Mouse (Mus musculus): ENCODE results near the gene Cdca7. TPM values are rescaled to one million over a fixed set of nuclear protein-coding genes. Genes with fewer than 3 reads are reported as not detected.
A peak's percentile ranks its signal among the peaks of the same experiment; 100 is the strongest.

Gene Cdca7
- polyA plus RNA-seq, 1 experiment from 2014 or later = 26.7 TPM

GRCm38 (mm10) chr2:72453563-72453962 lies 22.4 kb upstream of the Cdca7 start:
- no peaks in the 10 kb centered on the region for H3K36me3 ChIP-seq (ENCODE audit: control insufficient read depth, insufficient read depth, low read length)
- H3K9me3 ChIP-seq (ENCODE audit: control insufficient read depth, low read length) = no peaks in the 10 kb centered on the region
- H3K27ac ChIP-seq (replicated peaks; ENCODE audit: low read depth, low read length) = no peak overlapping the region
- H3K4me3 ChIP-seq (replicated peaks; ENCODE audit: low read depth, low read length) = no peak overlapping the region
- WGBS = 33% methylated on average over 3 of the region's 3 CpGs
- H3K4me1 ChIP-seq (ENCODE audit: control insufficient read depth, insufficient read depth, low read length) = no peaks in the 10 kb centered on the region
- DNase-seq = no peak
- ATAC-seq (ENCODE audit: low FRiP score, low TSS enrichment) = no peak
- no peak overlapping the region for H3K4me2 ChIP-seq (ENCODE audit: low read length)
- no peaks in the 10 kb centered on the region for H3K27me3 ChIP-seq (ENCODE audit: control insufficient read depth, insufficient read depth, low read length)
- no peak overlapping the region for H3K9ac ChIP-seq (replicated peaks; ENCODE audit: low read length)

GRCm38 (mm10) chr2:72456189-72456588 lies 19.8 kb upstream of the Cdca7 start:
- 80% methylated on average over 1 of the region's 1 CpGs for WGBS
- Histone ChIP-seq H3K36me3 (ENCODE audit: control insufficient read depth, insufficient read depth, low read length) (no peaks in the 10 kb centered on the region), H3K27ac (replicated peaks; ENCODE audit: low read depth, low read length) (no peak overlapping the region), H3K27me3 (ENCODE audit: control insufficient read depth, insufficient read depth, low read length) (no peaks in the 10 kb centered on the region), H3K4me3 (replicated peaks; ENCODE audit: low read depth, low read length) (no peak overlapping the region), H3K4me1 (ENCODE audit: control insufficient read depth, insufficient read depth, low read length) (no peaks in the 10 kb centered on the region), H3K9ac (replicated peaks; ENCODE audit: low read length) (no peak overlapping the region), H3K4me2 (ENCODE audit: low read length) (no peak overlapping the region), H3K9me3 (ENCODE audit: control insufficient read depth, low read length) (no peaks in the 10 kb centered on the region)
- DNase-seq (no peak), ATAC-seq (ENCODE audit: low FRiP score, low TSS enrichment) (no peak)

GRCm38 (mm10) chr2:72464376-72465014 lies 11.5 kb upstream of the Cdca7 start:
- no peaks in the 10 kb centered on the region for H3K36me3 ChIP-seq (ENCODE audit: control insufficient read depth, insufficient read depth, low read length)
- H3K9ac ChIP-seq (replicated peaks; ENCODE audit: low read length) = no peak overlapping the region
- H3K9me3 ChIP-seq (ENCODE audit: control insufficient read depth, low read length) = no peaks in the 10 kb centered on the region
- 84% methylated on average over 7 of the region's 7 CpGs for WGBS
- no peak overlapping the region for H3K27ac ChIP-seq (replicated peaks; ENCODE audit: low read depth, low read length)
- no peak overlapping the region for H3K4me2 ChIP-seq (ENCODE audit: low read length)
- ATAC-seq (ENCODE audit: low FRiP score, low TSS enrichment) (no peak), DNase-seq (no peak)
- H3K27me3 ChIP-seq (ENCODE audit: control insufficient read depth, insufficient read depth, low read length) = no peaks in the 10 kb centered on the region
- no peak overlapping the region for H3K4me3 ChIP-seq (replicated peaks; ENCODE audit: low read depth, low read length)
- no peaks in the 10 kb centered on the region for H3K4me1 ChIP-seq (ENCODE audit: control insufficient read depth, insufficient read depth, low read length)

GRCm38 (mm10) chr2:72467604-72468003 lies 8.4 kb upstream of the Cdca7 start:
- ATAC-seq (ENCODE audit: low FRiP score, low TSS enrichment) = no peak
- DNase-seq = no peak
- Histone ChIP-seq H3K36me3 (ENCODE audit: control insufficient read depth, insufficient read depth, low read length) (no peaks in the 10 kb centered on the region), H3K9me3 (ENCODE audit: control insufficient read depth, low read length) (no peaks in the 10 kb centered on the region), H3K4me1 (ENCODE audit: control insufficient read depth, insufficient read depth, low read length) (no peaks in the 10 kb centered on the region), H3K4me3 (replicated peaks; ENCODE audit: low read depth, low read length) (no peak overlapping the region), H3K9ac (replicated peaks; ENCODE audit: low read length) (no peak overlapping the region), H3K27me3 (ENCODE audit: control insufficient read depth, insufficient read depth, low read length) (peaks cover 7% of the 10 kb centered on the region; the same call in 1 of the 2 replicates), H3K27ac (replicated peaks; ENCODE audit: low read depth, low read length) (no peak overlapping the region), H3K4me2 (ENCODE audit: low read length) (no peak overlapping the region)
- WGBS = 90% methylated on average over 1 of the region's 1 CpGs

GRCm38 (mm10) chr2:72471415-72472070 lies 4.4 kb upstream of the Cdca7 start:
- Histone ChIP-seq H3K4me1 (ENCODE audit: control insufficient read depth, insufficient read depth, low read length) (0 out of 2 replicates have a peak, but pooled peaks cover 3% of the 10 kb centered on the region), H3K9ac (replicated peaks; ENCODE audit: low read length) (no peak overlapping the region), H3K27ac (replicated peaks; ENCODE audit: low read depth, low read length) (no peak overlapping the region), H3K9me3 (ENCODE audit: control insufficient read depth, low read length) (no peaks in the 10 kb centered on the region), H3K4me2 (ENCODE audit: low read length) (no peak overlapping the region), H3K27me3 (ENCODE audit: control insufficient read depth, insufficient read depth, low read length) (peaks cover 19% of the 10 kb centered on the region), H3K36me3 (ENCODE audit: control insufficient read depth, insufficient read depth, low read length) (no peaks in the 10 kb centered on the region), H3K4me3 (replicated peaks; ENCODE audit: low read depth, low read length) (no peak overlapping the region)
- ATAC-seq (ENCODE audit: low FRiP score, low TSS enrichment) = no peak
- no peak for DNase-seq
- 79% methylated on average over 16 of the region's 16 CpGs for WGBS

- no peak overlapping the region for H3K4me2 ChIP-seq (ENCODE audit: low read length)
- H3K4me3 ChIP-seq (replicated peaks; ENCODE audit: low read depth, low read length) = no peak overlapping the region
- WGBS = 20% methylated on average over 7 of the region's 7 CpGs
- no peaks in the 10 kb centered on the region for H3K9me3 ChIP-seq (ENCODE audit: control insufficient read depth, low read length)
- H3K4me1 ChIP-seq (ENCODE audit: control insufficient read depth, insufficient read depth, low read length) = peaks cover 5% of the 10 kb centered on the region; the same call in 1 of the 2 replicates
- H3K9ac ChIP-seq (replicated peaks; ENCODE audit: low read length) = no peak overlapping the region
- H3K36me3 ChIP-seq (ENCODE audit: control insufficient read depth, insufficient read depth, low read length) = no peaks in the 10 kb centered on the region
- H3K27me3 ChIP-seq (ENCODE audit: control insufficient read depth, insufficient read depth, low read length) = peaks cover 19% of the 10 kb centered on the region
- DNase-seq (no peak), ATAC-seq (ENCODE audit: low FRiP score, low TSS enrichment) (no peak)
- no peak overlapping the region for H3K27ac ChIP-seq (replicated peaks; ENCODE audit: low read depth, low read length)
Observed at GRCm38 (mm10) chr2:72474531-72475287, 1.2 kb upstream of the Cdca7 start.

GRCm38 (mm10) chr2:72475423-72475796 lies 549 bp upstream of the Cdca7 start:
- WGBS = 0% methylated on average over 7 of the region's 7 CpGs
- Histone ChIP-seq H3K9me3 (ENCODE audit: control insufficient read depth, low read length) (no peaks in the 10 kb centered on the region), H3K36me3 (ENCODE audit: control insufficient read depth, insufficient read depth, low read length) (no peaks in the 10 kb centered on the region), H3K27ac (replicated peaks; ENCODE audit: low read depth, low read length) (no peak overlapping the region), H3K4me2 (ENCODE audit: low read length) (peak overlapping the region; percentile 94), H3K9ac (replicated peaks; ENCODE audit: low read length) (peak overlapping the region; percentile 54; the same call in 1 of the 2 replicates), H3K4me1 (ENCODE audit: control insufficient read depth, insufficient read depth, low read length) (peaks cover 5% of the 10 kb centered on the region; the same call in 1 of the 2 replicates), H3K27me3 (ENCODE audit: control insufficient read depth, insufficient read depth, low read length) (peaks cover 19% of the 10 kb centered on the region), H3K4me3 (replicated peaks; ENCODE audit: low read depth, low read length) (peak overlapping the region; percentile 77)
- no peak for DNase-seq
- no peak for ATAC-seq (ENCODE audit: low FRiP score, low TSS enrichment)

- ATAC-seq (ENCODE audit: low FRiP score, low TSS enrichment) = peak; percentile 63
- no peaks in the 10 kb centered on the region for H3K9me3 ChIP-seq (ENCODE audit: control insufficient read depth, low read length)
- H3K4me2 ChIP-seq (ENCODE audit: low read length) = peak overlapping the region; percentile 94
- peak; percentile 72 for DNase-seq
- peaks cover 5% of the 10 kb centered on the region; the same call in 1 of the 2 replicates for H3K4me1 ChIP-seq (ENCODE audit: control insufficient read depth, insufficient read depth, low read length)
- H3K9ac ChIP-seq (replicated peaks; ENCODE audit: low read length) = peak overlapping the region; percentile 54
- WGBS = 0% methylated on average over 53 of the region's 53 CpGs
- peaks cover 14% of the 10 kb centered on the region for H3K27me3 ChIP-seq (ENCODE audit: control insufficient read depth, insufficient read depth, low read length)
- no peaks in the 10 kb centered on the region for H3K36me3 ChIP-seq (ENCODE audit: control insufficient read depth, insufficient read depth, low read length)
- peak overlapping the region; percentile 77 for H3K4me3 ChIP-seq (replicated peaks; ENCODE audit: low read depth, low read length)
- H3K27ac ChIP-seq (replicated peaks; ENCODE audit: low read depth, low read length) = peak overlapping the region; percentile 45; the same call in 1 of the 2 replicates
Observed at GRCm38 (mm10) chr2:72476486-72477211, 690 bp downstream of the Cdca7 start.
